Mouse (Mus musculus) gastrocnemius, postnatal 36 days (tissue): Measurements from ENCODE around the gene Olfr458. TPM values are rescaled to one million over a fixed set of nuclear protein-coding genes. Genes with fewer than 3 reads are reported as not detected.
"Not testable (repeated sequence)": the region's sequence is repeated elsewhere in the genome, so short reads cannot be mapped to it uniquely, and the experiment has no call there.

Experiments used
- DNase-seq, 2 experiments: peaks; one replicate each; pipeline ENCODE4 v3.0.0; 2022
- intact Hi-C: fragments of 180-260 bp; cut with DNase I; formaldehyde crosslinking; loops from one replicate; pipeline ENCODE4 v1.15.1; 2025
- long read RNA-seq, 2 experiments: library from polyadenylated mRNA; stranded (forward); transcript quantifications; one replicate each; pipeline ENCODE4 v2.0.0; 2021
- total RNA-seq, 2 experiments: library from RNA; stranded (reverse); gene quantifications; 2 replicates each; pipeline ENCODE4 v1.2.3; 2021

Olfr458 gene
- not detected for total RNA-seq
- long read RNA-seq, experiment 1: 0 reads
- long read RNA-seq, experiment 2: 0 reads

DNA sequence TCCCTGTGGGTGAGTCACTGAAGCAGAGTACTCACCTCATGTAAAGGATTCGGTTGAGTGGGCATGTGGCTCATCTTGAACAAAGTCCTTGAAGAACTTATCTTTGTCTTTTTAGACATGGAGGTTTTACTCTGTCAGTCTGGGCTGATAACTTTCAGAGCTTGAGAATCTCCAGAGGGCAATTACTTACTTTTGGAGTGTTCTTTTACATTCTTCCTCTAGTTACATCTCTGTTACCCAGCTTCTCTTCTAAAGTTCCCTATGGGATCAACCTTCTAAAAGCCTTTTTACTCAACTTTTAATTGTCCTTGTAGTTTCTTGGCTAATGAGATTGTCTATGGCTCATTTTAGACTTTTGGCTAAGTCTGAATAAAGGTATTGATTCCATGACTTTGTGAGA, at the start of gene Olfr458:
Gene Olfr458, minus strand, starts transcription at position 101 of the 400 bp plus-strand sequence.
- DNase-seq: no peak
- intact Hi-C loops: no loop called here

DNA sequence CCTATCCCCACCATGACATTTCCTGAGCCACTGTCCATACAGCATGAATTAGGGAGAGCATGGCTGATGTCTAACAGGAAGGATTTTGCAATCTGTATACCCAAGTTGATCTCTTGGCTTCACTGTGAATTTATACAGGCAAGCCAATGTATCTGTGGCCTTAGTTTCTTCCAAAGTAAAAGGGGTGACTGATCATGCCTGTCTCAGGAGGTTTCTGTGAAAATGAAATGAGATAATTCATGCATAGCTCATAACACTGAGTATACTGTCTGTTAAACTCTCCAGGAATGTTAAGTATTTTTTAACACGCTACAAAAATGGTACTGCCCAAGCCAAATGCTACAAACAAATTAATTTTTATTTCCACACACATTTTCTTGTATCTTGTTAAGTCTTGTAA, 48.5 kb upstream of the Olfr458 start:
- DNase-seq: no peak
- intact Hi-C loops: no loop called here

DNA sequence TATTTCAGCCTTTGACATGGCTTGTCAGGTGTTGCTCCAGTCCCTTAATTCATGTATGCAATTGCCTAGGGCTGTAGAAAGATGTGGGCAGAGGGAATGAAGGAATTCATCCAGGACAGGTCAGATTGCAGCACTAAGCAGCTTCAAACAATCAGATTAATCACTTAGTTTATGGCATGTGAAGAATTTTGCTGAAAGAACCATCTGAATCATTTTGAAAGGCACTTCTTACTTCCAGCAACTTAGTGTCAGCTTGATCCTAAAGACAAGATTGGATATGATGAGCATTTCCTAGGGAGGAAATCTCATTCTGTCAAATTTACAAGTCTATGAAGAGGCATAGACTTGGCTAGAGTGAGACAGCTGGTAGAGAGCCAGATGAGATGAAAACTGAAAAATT, 44.3 kb upstream of the Olfr458 start:
- DNase-seq: no peak
- intact Hi-C loops: no loop called here

DNA sequence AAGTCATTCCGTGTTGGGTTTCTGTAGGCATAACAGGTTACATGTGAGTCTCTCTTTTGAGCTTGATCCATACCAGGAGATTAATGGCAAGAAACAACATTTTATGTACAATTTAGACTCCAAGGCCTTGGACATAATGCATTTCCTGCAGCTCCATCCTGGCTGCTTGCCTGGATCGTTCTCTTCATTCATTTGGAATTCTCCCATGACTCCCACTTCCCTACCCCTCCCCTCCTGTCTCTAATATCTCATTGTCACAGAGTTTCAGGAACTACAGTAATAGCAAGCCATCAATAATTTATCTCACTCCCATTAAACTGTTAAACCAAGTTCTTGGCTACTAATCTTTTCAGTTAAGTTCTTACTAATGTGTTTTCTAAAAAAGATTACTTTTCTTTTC, 38.5 kb upstream of the Olfr458 start:
- DNase-seq: no peak
- intact Hi-C loops: no loop called here

DNA sequence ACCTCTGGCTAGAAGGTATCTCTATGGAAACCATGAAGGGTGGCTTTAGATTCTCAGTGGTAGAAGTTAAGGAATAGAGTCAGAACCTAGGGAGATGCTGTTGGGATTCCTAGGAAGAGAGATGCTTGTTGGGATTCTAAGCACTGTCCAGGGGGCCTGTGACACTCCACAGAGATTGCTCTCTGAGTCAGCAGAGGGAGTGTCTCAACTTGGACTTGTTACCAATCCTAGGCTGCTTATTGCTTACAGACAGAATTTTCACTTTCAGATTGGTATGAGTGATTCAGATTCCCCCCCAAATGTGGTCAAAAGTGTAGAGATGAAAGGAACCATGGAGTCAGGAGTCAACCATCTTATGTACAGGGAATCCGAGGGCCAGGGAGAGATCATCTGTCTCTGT, 24.7 kb upstream of the Olfr458 start:
- intact Hi-C loops: no loop called here
- no peak for DNase-seq

DNA sequence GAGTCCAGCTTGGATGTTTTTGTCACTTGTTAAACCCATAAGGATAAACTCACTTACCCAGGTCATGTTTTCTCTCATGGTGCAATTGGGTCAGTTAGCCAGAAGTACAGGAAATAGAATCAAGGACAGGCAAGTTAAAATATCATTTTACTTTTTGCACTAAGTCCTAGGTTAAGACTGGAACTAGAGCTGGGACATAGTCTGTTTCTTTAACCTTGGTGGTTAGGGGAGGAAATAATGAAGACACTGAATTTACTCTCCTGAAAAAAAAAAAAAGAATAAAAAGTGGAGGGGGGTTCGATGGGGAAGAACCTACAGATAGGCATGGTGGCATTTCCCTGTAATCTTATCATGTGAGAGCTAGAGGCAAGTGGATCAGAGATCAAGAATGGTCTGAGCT, 22.1 kb upstream of the Olfr458 start, which contains the start of gene Olfr456:
Gene Olfr456, minus strand, starts transcription at position 101 of the 400 bp plus-strand sequence.
- intact Hi-C loops: no loop called here
- DNase-seq: no peak

DNA sequence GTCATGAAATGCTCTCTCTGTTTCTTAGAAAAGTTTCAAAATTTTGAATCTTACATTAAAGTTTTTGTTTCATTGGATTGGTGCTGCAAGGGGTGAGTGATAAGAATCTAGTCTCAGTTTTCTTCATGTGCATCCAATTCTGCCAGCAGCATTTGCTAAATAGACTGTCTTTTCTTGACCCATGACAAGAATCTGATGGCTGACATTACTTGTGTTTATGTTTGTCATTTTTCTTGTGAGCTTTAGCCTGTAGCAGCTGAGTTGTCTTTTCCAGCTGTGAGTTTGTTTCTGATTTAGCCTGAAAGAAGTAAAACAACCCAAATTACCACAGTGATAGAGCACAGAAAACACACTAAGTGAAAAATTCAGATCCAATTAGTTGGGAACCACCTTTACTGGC, 19.6 kb upstream of the Olfr458 start:
- no peak for DNase-seq
- intact Hi-C loops: no loop called here

DNA sequence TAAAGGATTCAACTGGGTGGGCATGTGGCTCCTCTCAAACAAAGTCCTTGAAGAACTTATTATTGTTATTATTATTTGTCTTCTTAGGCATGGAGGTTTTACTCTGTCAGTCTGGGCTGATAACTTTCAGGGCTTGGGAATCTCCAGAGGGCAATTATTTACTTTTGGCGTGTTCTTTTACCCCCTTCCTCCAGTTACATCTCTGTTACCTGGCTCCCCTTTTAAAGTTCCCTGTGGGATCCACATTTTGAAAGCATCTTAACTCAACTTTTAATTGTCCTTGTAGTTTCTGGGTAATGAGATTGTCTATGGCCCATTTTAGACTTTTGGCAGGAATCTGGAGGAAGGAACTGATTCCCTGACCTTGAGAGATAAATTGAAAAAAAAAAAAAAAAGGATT, 11.2 kb upstream of the Olfr458 start, which contains the start of gene Olfr457:
Gene Olfr457, minus strand, starts transcription at position 101 of the 400 bp plus-strand sequence.
- intact Hi-C loops: no loop called here
- no peak for DNase-seq

DNA sequence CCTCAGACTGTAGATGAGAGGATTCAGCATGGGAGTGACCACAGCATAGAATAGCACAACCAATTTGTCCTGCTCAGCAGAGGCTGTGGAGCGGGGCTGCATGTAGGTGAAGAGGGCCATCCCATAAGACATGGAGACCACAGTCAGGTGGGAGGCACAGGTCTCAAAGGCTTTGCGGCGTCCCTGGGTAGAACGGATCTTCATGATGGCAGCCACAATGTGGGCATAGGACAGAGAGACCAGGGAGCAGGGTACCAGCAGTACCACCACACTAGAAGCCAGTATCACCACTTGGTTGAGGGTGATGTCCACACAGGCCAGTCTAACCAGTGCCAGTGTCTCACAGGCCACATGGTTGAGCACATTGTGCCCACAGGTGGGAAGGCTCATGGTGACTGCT, 6.3 kb upstream of the Olfr458 start:
- intact Hi-C loops, DNase-seq: not testable (repeated sequence)

DNA sequence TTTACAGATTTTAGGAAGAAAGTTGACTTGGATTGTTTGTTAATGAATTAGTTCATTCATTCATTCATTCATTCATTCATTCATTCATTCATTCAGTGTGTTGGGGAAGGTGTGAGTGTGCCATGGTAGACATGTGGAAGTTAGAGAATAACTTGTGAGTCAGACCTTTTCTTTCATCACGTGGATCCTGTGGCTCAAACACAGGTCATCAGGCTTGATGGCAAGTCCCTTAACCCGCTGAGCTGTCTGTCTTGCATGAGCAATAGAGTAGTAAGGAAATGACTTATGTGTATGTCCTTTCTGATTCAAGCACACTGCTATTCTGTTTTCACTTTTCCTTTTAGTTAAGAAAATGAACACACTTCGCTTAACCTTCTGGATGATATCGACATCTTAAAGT, 5.5 kb upstream of the Olfr458 start:
- no peak for DNase-seq
- intact Hi-C loops: no loop called here

DNA sequence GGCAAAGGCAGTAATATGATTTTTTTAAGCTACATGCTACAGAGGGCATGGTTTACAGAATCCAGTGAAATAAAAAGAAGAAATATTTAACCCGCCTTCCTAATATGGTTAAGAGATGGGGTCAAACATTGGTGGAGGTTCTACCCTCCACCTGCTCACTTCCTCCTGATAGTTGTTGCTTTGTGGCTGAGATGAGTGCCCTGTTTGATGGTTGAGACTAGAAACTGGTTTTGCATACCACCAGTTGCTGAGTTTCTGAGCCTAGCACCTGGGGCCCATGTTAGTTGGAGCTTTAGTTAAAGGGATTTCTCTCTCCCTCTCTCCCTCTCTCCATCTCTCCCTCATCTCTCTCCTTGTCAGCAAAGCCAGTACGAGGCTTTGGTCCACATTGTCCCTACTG, 17.6 kb downstream of the Olfr458 start:
- intact Hi-C loops: no loop called here
- DNase-seq: no peak

DNA sequence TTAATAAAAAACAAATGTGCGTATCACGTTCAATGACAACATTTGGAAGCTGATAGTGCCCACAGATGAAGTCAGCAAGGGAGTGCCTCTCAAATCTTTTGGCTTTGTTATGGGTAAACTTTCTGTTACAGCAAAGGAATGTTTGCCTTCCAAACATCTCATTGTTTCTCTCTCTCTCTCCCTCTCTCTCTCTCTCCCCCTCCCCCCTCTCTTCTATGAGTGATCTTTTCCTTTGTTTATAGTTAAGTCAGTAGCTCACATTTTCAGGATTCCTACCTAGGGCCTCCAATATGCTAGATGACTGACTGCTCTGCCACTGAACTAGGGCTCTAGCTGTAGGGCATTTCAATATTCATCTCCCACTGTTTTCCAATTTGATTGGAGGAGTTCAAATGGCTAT, 20.5 kb downstream of the Olfr458 start:
- no peak for DNase-seq
- intact Hi-C loops: no loop called here

DNA sequence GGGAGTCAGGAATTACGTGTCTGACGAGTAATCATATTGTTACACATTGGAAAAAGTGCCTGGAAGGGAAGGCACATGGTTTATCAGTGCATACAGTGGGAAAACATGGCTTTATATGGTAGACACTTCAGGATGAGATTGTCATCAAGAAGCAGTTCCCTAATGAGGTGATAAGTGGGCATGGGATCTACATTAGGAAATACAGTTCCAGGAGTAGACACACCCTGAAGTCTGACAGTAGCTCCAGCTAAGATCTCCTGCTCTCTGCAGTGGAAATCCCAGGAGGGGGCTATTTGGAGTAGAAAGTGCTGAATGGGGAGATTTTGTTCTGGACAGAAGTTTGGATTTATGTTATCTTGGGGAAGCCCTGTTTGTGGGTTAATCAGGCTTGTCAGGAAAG, 23.6 kb downstream of the Olfr458 start:
- intact Hi-C loops: no loop called here
- no peak for DNase-seq

DNA sequence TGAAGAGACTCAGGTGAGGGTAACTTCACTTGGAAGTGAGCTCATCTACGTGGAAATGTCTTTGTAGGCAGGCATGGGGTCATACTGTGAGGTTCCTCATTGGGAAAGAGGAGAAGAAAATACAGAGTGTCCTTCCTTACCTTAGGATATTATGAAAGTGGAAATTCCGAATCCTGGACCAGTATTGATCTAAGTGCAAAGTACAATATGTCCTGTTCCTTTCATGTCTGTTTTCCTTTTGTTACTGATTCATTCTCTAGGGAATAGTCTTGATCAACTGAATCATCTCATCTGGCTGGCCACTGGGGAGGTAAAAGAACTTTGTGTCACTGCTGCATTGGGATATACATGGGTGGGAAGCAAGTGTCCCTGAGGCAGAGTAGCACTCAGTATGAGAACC, 29.5 kb downstream of the Olfr458 start:
- intact Hi-C loops: no loop called here

DNA sequence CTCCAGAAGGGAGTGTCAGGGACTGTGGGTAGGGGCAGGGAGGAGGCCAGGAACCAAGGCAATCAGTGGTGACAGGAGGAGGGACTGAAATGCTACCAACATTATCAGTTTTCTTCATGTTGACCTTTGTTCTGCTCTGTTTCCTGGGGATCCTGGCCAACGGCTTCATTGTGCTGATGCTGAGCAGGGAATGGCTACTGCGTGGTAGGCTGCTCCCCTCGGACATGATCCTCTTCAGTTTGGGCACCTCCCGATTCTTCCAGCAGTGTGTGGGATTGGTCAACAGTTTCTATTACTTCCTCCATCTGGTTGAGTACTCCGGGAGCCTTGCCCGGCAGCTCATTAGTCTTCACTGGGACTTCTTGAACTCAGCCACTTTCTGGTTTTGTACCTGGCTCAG, 30.6 kb downstream of the Olfr458 start, which contains the start of gene Tas2r126:
Gene Tas2r126, plus strand, starts transcription at position 90 of the 400 bp plus-strand sequence.
- DNase-seq: no peak
- intact Hi-C loops: no loop called here

More for the DNA sequence above, 29.5 kb downstream of the Olfr458 start:
- no peak for DNase-seq

DNA sequence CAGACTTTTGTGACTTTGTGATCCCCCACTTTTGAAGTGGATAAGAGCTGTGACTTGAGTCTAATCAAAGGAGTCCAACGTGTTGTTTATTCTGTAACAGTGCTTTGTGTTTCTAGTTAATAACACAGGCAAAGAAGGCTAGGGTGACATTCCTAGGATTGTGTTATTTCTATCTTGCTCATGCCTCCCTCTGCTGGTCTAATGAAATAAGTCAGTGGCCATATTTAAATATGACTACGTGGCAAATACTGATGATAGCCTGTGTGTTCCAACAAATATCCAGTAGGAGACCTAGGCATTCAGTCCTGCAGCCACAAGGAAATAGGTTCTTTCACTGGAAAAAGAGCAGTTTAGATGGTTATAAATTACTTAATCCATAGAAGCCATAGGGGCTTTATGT, 31.4 kb downstream of the Olfr458 start:
- intact Hi-C loops: no loop called here
- DNase-seq: no peak

DNA sequence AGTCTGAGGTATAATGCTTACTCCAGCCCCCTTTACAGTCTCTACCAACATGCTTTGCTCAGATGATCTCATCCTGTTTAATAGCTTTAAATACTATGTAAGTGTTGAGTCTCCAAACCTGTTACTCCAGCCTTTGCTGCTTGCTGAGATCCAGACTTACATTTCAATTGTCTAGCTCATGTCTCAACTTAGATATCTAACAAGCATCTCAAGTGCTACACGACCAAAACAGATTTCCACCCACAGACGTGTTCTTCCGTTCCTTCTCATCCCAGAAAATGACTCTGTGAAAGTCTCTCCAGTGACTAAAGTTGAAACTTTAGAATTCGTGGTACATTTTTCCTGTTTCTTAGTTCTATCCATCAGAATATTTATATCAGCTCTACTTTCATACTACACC, 38.7 kb downstream of the Olfr458 start:
- intact Hi-C loops: no loop called here
- no peak for DNase-seq

DNA sequence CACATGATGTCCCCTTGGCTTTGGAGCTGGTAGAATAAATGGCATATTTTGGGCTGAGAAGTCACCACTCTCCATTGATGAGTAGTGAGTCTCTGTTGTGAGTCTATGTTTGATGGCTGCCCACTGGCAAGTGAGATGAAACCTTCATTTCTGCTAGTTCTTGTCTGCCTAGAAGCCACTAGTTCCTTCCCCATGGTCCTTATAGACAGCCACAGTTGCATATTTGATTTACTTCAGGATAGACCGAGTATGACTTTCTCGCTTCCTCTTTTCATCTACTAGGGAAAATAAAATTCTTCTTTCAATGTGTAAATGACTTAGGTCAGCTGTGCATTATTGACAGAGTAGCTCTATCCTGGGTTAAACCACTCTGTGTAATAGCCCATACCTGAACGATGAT, 40.5 kb downstream of the Olfr458 start:
- no peak for DNase-seq
- intact Hi-C loops: no loop called here

DNA sequence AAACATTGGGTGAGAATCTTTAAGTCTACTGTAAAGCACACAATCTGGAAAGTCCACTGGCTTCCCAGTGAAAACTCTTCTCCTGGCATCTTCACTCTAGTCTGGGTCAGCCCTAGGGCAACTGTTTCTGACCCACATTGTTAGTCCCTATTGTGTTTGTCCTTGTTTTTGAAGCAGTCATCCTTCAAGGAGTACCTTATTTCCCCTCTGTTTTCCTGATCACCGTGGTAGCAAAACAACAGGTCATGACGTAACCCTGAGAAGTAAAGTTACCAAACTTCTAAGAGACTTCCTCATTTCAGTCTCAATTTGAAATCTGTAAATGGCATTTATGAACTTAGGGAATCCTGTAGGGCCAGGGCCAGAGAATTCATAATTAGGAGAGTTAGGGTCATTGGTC, 43.6 kb downstream of the Olfr458 start:
- DNase-seq: no peak
- intact Hi-C loops: no loop called here

DNA sequence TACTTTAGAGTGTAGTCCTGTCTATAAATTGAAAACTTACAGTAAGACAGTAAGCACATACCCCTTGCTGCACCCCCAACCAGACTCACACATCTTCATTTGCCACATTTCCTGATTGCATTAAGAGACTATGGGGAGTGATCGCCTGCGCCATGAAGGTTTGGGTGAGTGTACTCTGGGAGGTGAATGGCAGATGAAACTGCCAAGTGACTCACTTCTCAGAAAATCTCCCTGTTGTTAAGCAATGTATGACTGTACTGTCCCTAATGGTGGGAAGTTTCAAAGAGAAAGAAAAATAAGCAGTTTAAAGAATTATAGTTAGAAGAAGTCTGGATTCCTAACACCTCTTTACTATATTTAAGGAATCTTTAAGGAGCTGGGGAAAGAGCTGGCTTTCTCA, 45.6 kb downstream of the Olfr458 start:
- DNase-seq: no peak
- intact Hi-C loops: no loop called here
